Mouse (Mus musculus) ES-E14 (cell line): ENCODE results near the gene Pard3. TPM values are rescaled to one million over a fixed set of nuclear protein-coding genes. Genes with fewer than 3 reads are reported as not detected.

Experiments
- DNase-seq: peaks from one replicate; pipeline ENCODE4 v3.0.0-alpha.2; 2013; ENCODE audit warnings: low read depth, low spot score
- H3K27ac ChIP-seq: 2 replicates; pipeline ENCODE4 v1.5.1; 2012; ENCODE audit warnings: low read depth, mild to moderate bottlenecking, low read length, moderate library complexity, mixed read lengths; ENCODE audit not compliant: poor library complexity, insufficient read depth, severe bottlenecking
- H3K36me3 ChIP-seq: 2 replicates; pipeline ENCODE4 v1.6.1; 2012; ENCODE audit warnings: mild to moderate bottlenecking, low read length, moderate library complexity, mixed read lengths; ENCODE audit not compliant: control insufficient read depth, poor library complexity, insufficient read depth, severe bottlenecking
- H3K4me1 ChIP-seq, 2 experiments: fragments of 150-350 bp in 1 of 2; sonication (generic) in 1 of 2; 2 replicates each; pipeline ENCODE4 v1.6.1; 2012; ENCODE audit warnings: low read length in 2 of 2, mild to moderate bottlenecking in 1 of 2, mixed read lengths in 1 of 2; ENCODE audit not compliant: control insufficient read depth in 2 of 2, insufficient read depth in 2 of 2, poor library complexity in 1 of 2
- H3K4me3 ChIP-seq, 2 experiments: fragments of 150-350 bp in 1 of 2; sonication (generic) in 1 of 2; 2 replicates each; pipeline ENCODE4 v1.5.1; 2012; ENCODE audit warnings: low read length in 2 of 2, low read depth in 1 of 2, mild to moderate bottlenecking in 1 of 2, mixed read lengths in 1 of 2; ENCODE audit not compliant: insufficient read depth in 1 of 2, poor library complexity in 1 of 2, severe bottlenecking in 1 of 2
- H3K9ac ChIP-seq: 2 replicates; pipeline ENCODE4 v1.6.1; 2012; ENCODE audit warnings: low read depth, mild to moderate bottlenecking, low read length, mixed read lengths; ENCODE audit not compliant: poor library complexity, insufficient read depth, severe bottlenecking
- H3K9me3 ChIP-seq: fragments of 150-350 bp; sonication (generic); 2 replicates; pipeline ENCODE4 v1.6.1; 2012; ENCODE audit warnings: low read depth, mild to moderate bottlenecking, low read length; ENCODE audit not compliant: control insufficient read depth, insufficient read depth
- CHD2 ChIP-seq: IDR thresholded peaks from 2 replicates; pipeline ENCODE4 v1.6.1; 2014; ENCODE audit warnings: mild to moderate bottlenecking, low read depth, low read length, inconsistent platforms
- HCFC1 ChIP-seq: IDR thresholded peaks from 2 replicates; pipeline ENCODE4 v1.6.1; 2012; ENCODE audit warnings: low read length, inconsistent platforms, borderline replicate concordance; ENCODE audit not compliant: insufficient read depth
- MAFK ChIP-seq: IDR thresholded peaks from 2 replicates; pipeline ENCODE4 v1.6.1; 2014; ENCODE audit warnings: mild to moderate bottlenecking, low read depth, low read length, inconsistent platforms; ENCODE audit not compliant: insufficient read depth
- ZC3H11A ChIP-seq: IDR thresholded peaks from 2 replicates; pipeline ENCODE4 v1.6.1; 2012; ENCODE audit warnings: low read depth, mild to moderate bottlenecking, inconsistent platforms, low read length, borderline replicate concordance
- ZNF384 ChIP-seq: IDR thresholded peaks from 2 replicates; pipeline ENCODE4 v1.6.1; 2012; ENCODE audit warnings: low read depth, low read length, inconsistent platforms
- in situ Hi-C, 2 experiments: fragments of 600-800 bp; cut with MboI; formaldehyde crosslinking; loops; one replicate each; pipeline ENCODE4 v1.15.1; 2025; ENCODE audit warnings: low sequenced_read_pairs in 2 of 2, inconsistent platforms in 1 of 2; ENCODE audit not compliant: unreplicated experiment in 2 of 2
- total RNA-seq: library from RNA; depleted of rRNA; stranded (reverse); fragments of 300-350 nt; gene quantifications from 2 replicates; pipeline ENCODE4 v1.2.3, GENCODE M21; 2012; rRNA removed

Pard3 gene
- total RNA-seq: 29.2 and 30.2 TPM in 2 replicates

DNA sequence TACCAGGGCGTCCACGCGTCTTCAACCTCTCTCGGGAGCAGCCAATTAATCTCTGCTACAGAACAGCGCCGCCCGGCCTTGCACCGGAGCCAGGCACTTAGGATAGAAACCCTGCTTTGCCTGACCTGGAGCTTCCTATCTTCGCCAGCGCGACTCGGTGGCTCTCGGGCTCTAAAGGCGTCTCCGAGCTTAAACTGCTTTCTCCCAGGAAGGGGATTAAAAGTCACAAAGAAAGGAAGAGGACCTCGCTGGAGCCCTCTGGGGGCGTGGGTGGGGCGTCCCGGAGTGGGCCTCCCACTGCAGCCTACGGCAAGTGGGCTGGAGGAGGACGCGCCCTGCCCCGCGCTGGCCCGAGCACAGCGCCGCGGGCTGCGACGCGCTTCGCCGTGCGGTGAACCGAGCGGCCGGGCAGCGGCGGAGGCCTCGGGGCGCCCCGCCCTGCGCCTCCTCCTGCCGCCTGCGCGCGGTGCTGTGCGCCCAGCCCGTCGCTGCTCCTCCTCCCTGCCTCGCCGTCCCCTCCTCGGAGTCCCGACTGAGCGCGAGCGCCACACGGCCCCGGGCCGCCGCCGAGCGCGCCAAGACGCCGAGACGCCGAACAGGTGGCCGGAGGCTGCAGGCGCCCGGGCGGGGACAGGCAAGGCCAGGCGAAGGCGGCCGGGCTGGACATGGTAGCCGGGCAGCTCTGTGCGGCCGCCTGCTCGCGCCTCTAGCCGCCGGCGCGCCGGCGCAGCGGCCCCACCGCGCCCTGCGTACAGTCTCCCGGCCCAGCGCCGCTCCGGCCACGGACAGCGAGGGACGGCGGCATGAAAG lies at the start of gene Pard3:
Gene Pard3, plus strand, starts transcription at position 343 of the 810 bp plus-strand sequence.
- Histone ChIP-seq H3K36me3 (no peaks in the 10 kb centered on the region), H3K4me3 (peak within 1 kb of the TSS; percentile 81 to 99), H3K9ac (peak within 1 kb of the TSS; percentile 90), H3K9me3 (no peaks in the 10 kb centered on the region), H3K4me1 (peaks cover 2 to 8% of the 10 kb centered on the region in 2 experiments; a peak in 1 of 4 replicates), H3K27ac (no peak within 1 kb of the TSS; the same call in 1 of the 2 replicates)
- peak; percentile 45; the same call in 1 of the 2 replicates for TF ChIP-seq HCFC1
- no peak for TF ChIP-seq ZC3H11A
- no peak for TF ChIP-seq CHD2
- no peak for TF ChIP-seq ZNF384
- peak; percentile 48 for DNase-seq
- in situ Hi-C loops: no loop called here

DNA sequence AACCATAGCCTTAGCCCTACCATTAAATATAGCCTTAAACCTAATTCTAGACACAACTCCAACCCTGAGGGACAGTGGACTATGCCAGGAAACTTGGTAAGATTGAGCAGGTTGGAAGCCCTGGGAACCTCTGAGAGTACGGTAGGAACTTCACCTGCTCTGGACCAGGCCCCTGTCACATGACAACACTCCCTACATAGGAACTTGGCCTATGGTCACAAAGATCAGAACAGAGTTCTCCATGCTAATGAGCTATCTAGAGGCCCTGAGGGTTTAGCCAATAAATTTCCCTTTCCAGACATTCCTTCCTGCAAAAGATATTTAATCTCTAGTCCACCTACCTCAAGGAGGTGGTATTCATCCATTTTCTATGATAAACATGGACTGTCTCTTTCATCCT lies 41.9 kb upstream of the Pard3 start:
- Histone ChIP-seq H3K4me1 (peaks cover 2 to 6% of the 10 kb centered on the region in 2 experiments; a peak in 2 of 4 replicates), H3K36me3 (no peaks in the 10 kb centered on the region), H3K4me3 (no peak overlapping the region), H3K9ac (no peak overlapping the region), H3K9me3 (no peaks in the 10 kb centered on the region), H3K27ac (no peak overlapping the region)
- TF ChIP-seq HCFC1 (no peak), MAFK (no peak), ZNF384 (no peak), CHD2 (no peak), ZC3H11A (no peak)
- in situ Hi-C loops: no loop called here
- DNase-seq: no peak

DNA sequence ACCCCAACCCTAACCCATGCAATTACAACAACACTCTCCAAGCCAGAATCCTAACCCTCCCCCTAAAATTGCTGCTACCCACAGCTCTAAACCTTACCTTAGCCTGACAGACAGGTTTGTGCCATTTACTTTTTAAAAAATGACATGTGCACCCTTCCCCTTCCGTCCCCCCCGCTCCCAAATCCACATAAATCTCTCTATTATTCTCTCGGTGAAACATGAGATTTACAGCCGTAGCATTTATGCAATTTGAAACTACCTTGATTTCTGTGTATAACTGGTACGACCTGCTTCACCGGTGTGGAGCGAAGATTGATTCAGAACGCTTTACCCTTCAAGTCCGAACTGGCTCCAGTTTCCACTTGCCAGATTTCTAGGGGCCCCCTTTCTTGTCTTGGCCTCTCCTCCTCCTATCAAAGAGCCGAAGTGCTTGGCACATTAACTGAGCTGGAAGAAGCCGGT lies 38.4 kb upstream of the Pard3 start:
- Histone ChIP-seq H3K4me3 (no peak overlapping the region), H3K27ac (no peak overlapping the region), H3K9me3 (no peaks in the 10 kb centered on the region), H3K36me3 (no peaks in the 10 kb centered on the region), H3K4me1 (peaks cover 2 to 6% of the 10 kb centered on the region in 2 experiments; a peak in 2 of 4 replicates), H3K9ac (no peak overlapping the region)
- TF ChIP-seq CHD2 (no peak), MAFK (no peak), HCFC1 (no peak), ZC3H11A (no peak), ZNF384 (no peak)
- in situ Hi-C loops: no loop called here
- DNase-seq: no peak

DNA sequence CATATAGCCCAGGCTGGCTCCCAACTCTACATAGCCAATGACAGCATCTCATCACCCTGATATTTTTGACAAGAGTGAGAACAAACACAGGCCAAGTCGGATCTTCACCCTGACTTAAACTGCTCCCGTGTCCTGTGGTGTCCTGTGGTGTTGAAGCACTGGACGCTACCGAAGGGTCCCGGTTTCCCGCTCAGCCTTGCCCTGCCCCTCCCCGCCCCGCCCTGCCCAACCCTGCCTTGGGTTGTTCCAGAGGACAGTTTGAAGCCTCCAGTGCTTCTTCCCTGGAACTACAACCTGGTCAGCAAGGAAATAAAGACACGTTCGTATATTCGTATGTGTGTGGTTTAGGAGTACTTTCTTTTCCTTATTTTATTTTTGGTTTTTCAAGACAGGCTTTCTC lies 37.9 kb upstream of the Pard3 start:
- H3K4me1 ChIP-seq: peaks cover 2 to 6% of the 10 kb centered on the region in 2 experiments; a peak in 2 of 4 replicates
- in situ Hi-C loops: no loop called here
- H3K27ac ChIP-seq: no peak overlapping the region
- no peak for TF ChIP-seq ZNF384
- no peak for TF ChIP-seq CHD2
- TF ChIP-seq HCFC1: no peak
- TF ChIP-seq MAFK: no peak
- no peak for TF ChIP-seq ZC3H11A
- H3K36me3 ChIP-seq: no peaks in the 10 kb centered on the region
- H3K9me3 ChIP-seq: no peaks in the 10 kb centered on the region
- no peak overlapping the region for H3K4me3 ChIP-seq
- no peak overlapping the region for H3K9ac ChIP-seq
- DNase-seq: no peak

DNA sequence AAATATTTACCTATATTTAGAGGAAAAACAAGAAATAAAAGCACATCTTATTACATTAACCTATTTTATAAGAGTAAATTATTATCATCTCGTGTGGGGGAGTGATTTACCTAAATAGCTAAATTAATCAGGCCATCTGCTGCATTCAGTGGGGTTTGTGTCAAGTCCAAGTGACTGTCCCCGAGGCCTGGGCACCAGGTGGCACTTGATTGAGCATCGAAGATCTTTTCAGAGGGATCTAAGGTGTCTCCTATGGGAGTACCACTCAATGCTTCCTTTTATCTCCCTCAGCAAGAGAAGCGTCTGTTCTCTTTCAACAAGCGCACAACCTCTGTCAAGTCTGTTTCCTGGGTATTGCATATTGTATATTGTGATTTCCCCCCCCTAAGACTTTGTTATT lies 32.2 kb upstream of the Pard3 start:
- H3K36me3 ChIP-seq: no peaks in the 10 kb centered on the region
- H3K9ac ChIP-seq: no peak overlapping the region
- no peaks in the 10 kb centered on the region for H3K9me3 ChIP-seq
- no peak overlapping the region for H3K4me3 ChIP-seq
- H3K27ac ChIP-seq: no peak overlapping the region
- in situ Hi-C loops: no loop called here
- no peak for DNase-seq
- TF ChIP-seq ZNF384 (no peak), MAFK (no peak), ZC3H11A (no peak), CHD2 (no peak), HCFC1 (no peak)
- no peaks in the 10 kb centered on the region for H3K4me1 ChIP-seq
